Mouse (Mus musculus) hindbrain, embryonic 15.5 days (tissue): ENCODE measurements at regions not wholly inside any gene's neighbourhood (a gene's known extent, or its start where the extent isn't known, plus 50 kb on each side); places are given as distances from the start of the nearest gene placed in this dataset.

Experiments used
- ATAC-seq: fragments of 200-750 bp; cut with Nextera tagmentation; 2 replicates; pipeline ENCODE4 v1.8.0; 2017; ENCODE audit warnings: low read depth, moderate number of reproducible peaks, moderate TSS enrichment; ENCODE audit not compliant: low FRiP score
- H3K27ac ChIP-seq: fragments of 300-500 bp; sonication (generic); replicated peaks from 2 replicates; pipeline ENCODE4 v1.5.1; 2015; ENCODE audit warnings: mild to moderate bottlenecking, inconsistent platforms
- H3K27me3 ChIP-seq: fragments of 300-500 bp; sonication (generic); 2 replicates; pipeline ENCODE4 v1.6.1; 2015; ENCODE audit warnings: control low read depth, inconsistent platforms
- H3K36me3 ChIP-seq: fragments of 300-500 bp; sonication (generic); 2 replicates; pipeline ENCODE4 v1.6.1; 2015; ENCODE audit warnings: control low read depth, inconsistent platforms
- H3K4me1 ChIP-seq: fragments of 300-500 bp; sonication (generic); replicated peaks from 2 replicates; pipeline ENCODE4 v1.6.1; 2015; ENCODE audit warnings: control low read depth, inconsistent platforms
- H3K4me2 ChIP-seq: fragments of 300-500 bp; sonication (generic); 2 replicates; pipeline ENCODE4 v1.6.1; 2015; ENCODE audit warnings: moderate library complexity, mild to moderate bottlenecking, inconsistent platforms
- H3K4me3 ChIP-seq: fragments of 300-500 bp; sonication (generic); 2 replicates; pipeline ENCODE4 v1.5.1; 2015; ENCODE audit warnings: mild to moderate bottlenecking, inconsistent platforms
- H3K9ac ChIP-seq: fragments of 300-500 bp; sonication (generic); 2 replicates; pipeline ENCODE4 v1.6.1; 2015; ENCODE audit warnings: inconsistent platforms
- H3K9me3 ChIP-seq: fragments of 300-500 bp; sonication (generic); 2 replicates; pipeline ENCODE4 v1.6.1; 2016; ENCODE audit warnings: control low read depth, inconsistent platforms
- whole genome bisulfite sequencing: fragments of 180-500 bp; shearing (Covaris S2); methylation state at CpG from one replicate; pipeline ENCODE4 v1.1.7; 2015; 5-methylcytosine and 5-hydroxymethylcytosine counted together

DNA sequence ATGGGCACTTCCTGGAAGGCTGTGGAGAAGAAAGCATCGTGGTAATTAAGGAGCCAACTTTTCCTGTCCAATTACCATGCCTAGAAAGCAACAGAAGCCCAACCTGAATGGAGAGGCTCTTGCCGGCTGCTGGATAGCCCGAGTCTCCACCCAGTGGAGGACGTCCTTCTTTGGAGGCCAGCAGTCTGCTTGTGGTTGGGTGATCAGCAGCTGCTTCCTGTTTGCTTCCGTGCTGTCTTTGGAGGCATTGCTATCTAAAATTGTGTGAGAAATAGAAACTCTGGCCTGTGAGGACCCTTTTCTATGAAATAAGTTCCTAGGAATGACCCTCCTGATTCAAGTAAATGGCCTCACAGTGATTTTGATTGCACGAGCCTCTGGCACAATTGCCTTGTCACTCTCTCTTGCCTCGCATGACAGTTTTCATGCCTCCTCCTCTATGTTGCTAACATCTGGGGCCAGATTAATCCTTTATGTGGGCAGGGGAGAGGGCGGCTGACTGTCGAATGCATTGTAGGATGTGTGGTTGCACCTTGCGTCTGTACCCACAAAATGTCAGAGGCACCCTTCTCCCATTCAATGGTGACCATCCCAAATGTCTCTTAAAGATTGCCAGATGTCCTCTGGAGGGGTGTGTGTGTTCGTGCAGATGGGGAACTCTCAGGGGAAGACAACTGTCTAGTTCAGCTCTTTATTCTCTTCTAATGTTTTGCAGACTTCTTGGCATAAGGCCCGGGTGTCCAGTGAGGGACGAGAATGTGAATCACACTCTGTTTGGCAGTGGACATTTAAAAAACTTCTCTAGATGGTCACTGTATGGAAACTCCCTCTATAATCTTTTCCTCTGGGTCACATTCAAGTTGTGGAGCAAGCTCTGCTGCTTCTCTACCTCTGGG, 374.6 kb downstream of the Gm49356 start:
- no peak overlapping the region for H3K4me3 ChIP-seq
- no peaks in the 10 kb centered on the region for H3K4me1 ChIP-seq
- H3K27ac ChIP-seq = no peak overlapping the region
- H3K9me3 ChIP-seq = no peaks in the 10 kb centered on the region
- H3K27me3 ChIP-seq = no peaks in the 10 kb centered on the region
- H3K4me2 ChIP-seq = no peak overlapping the region
- no peak overlapping the region for H3K9ac ChIP-seq
- no peaks in the 10 kb centered on the region for H3K36me3 ChIP-seq
- 70% methylated on average over 13 of the region's 13 CpGs for WGBS
- no peak for ATAC-seq
